Mouse (Mus musculus): ENCODE results near the gene Meaf6. TPM values are rescaled to one million over a fixed set of nuclear protein-coding genes. Genes with fewer than 3 reads are reported as not detected.

Meaf6 gene
- polyA plus RNA-seq, 1 experiment from 2014 or later = 171 TPM

- ATAC-seq = no peak
- no peaks in the 10 kb centered on the region for H3K9me3 ChIP-seq
- no peaks in the 10 kb centered on the region for H3K36me3 ChIP-seq
- H3K9ac ChIP-seq (replicated peaks) = no peak overlapping the region
- H3K27ac ChIP-seq = no peak overlapping the region
- H3K4me3 ChIP-seq (replicated peaks) = no peak overlapping the region
- no peak overlapping the region for H3K4me2 ChIP-seq (replicated peaks)
- WGBS = 93% methylated on average over 6 of the region's 6 CpGs
- H3K4me1 ChIP-seq (replicated peaks) = peaks cover 4% of the 10 kb centered on the region; the same call in 1 of the 2 replicates
- H3K27me3 ChIP-seq = no peaks in the 10 kb centered on the region
Measured at GRCm38 (mm10) chr4:125152469-125152868, 67.5 kb downstream of the Meaf6 start.

GRCm38 (mm10) chr4:125153659-125154241, 68.8 kb downstream of the Meaf6 start:
- Histone ChIP-seq H3K9ac (replicated peaks) (no peak overlapping the region), H3K36me3 (no peaks in the 10 kb centered on the region), H3K4me1 (replicated peaks) (peaks cover 8% of the 10 kb centered on the region), H3K4me2 (replicated peaks) (no peak overlapping the region), H3K27ac (no peak overlapping the region), H3K27me3 (no peaks in the 10 kb centered on the region), H3K9me3 (no peaks in the 10 kb centered on the region), H3K4me3 (replicated peaks) (no peak overlapping the region)
- ATAC-seq = no peak
- WGBS = 69% methylated on average over 4 of the region's 4 CpGs

GRCm38 (mm10) chr4:125155646-125156045, 70.7 kb downstream of the Meaf6 start:
- Histone ChIP-seq H3K9ac (replicated peaks) (no peak overlapping the region), H3K9me3 (no peaks in the 10 kb centered on the region), H3K4me2 (replicated peaks) (no peak overlapping the region), H3K27me3 (no peaks in the 10 kb centered on the region), H3K4me3 (replicated peaks) (no peak overlapping the region), H3K4me1 (replicated peaks) (peaks cover 9% of the 10 kb centered on the region), H3K27ac (no peak overlapping the region), H3K36me3 (no peaks in the 10 kb centered on the region)
- 87% methylated on average over 5 of the region's 5 CpGs for WGBS
- no peak for ATAC-seq

- no peaks in the 10 kb centered on the region for H3K27me3 ChIP-seq
- H3K4me2 ChIP-seq (replicated peaks) = no peak overlapping the region
- no peak overlapping the region for H3K27ac ChIP-seq
- no peak overlapping the region for H3K4me3 ChIP-seq (replicated peaks)
- no peaks in the 10 kb centered on the region for H3K9me3 ChIP-seq
- 88% methylated on average over 3 of the region's 3 CpGs for WGBS
- H3K36me3 ChIP-seq = no peaks in the 10 kb centered on the region
- peaks cover 18% of the 10 kb centered on the region for H3K4me1 ChIP-seq (replicated peaks)
- H3K9ac ChIP-seq (replicated peaks) = no peak overlapping the region
- ATAC-seq = no peak
Measured at GRCm38 (mm10) chr4:125157322-125157721, 72.4 kb downstream of the Meaf6 start.

- H3K4me2 ChIP-seq (replicated peaks) = no peak overlapping the region
- no peaks in the 10 kb centered on the region for H3K27me3 ChIP-seq
- no peaks in the 10 kb centered on the region for H3K9me3 ChIP-seq
- H3K36me3 ChIP-seq = no peaks in the 10 kb centered on the region
- H3K4me1 ChIP-seq (replicated peaks) = peaks cover 18% of the 10 kb centered on the region
- ATAC-seq = no peak
- H3K27ac ChIP-seq = no peak overlapping the region
- 75% methylated on average over 2 of the region's 2 CpGs for WGBS
- H3K9ac ChIP-seq (replicated peaks) = no peak overlapping the region
- no peak overlapping the region for H3K4me3 ChIP-seq (replicated peaks)
Measured at GRCm38 (mm10) chr4:125158081-125158480, 73.1 kb downstream of the Meaf6 start.

GRCm38 (mm10) chr4:125158581-125159317, 73.8 kb downstream of the Meaf6 start:
- ATAC-seq = no peak
- Histone ChIP-seq H3K4me3 (replicated peaks) (no peak overlapping the region), H3K27me3 (no peaks in the 10 kb centered on the region), H3K9ac (replicated peaks) (no peak overlapping the region), H3K4me2 (replicated peaks) (no peak overlapping the region), H3K27ac (no peak overlapping the region), H3K9me3 (no peaks in the 10 kb centered on the region), H3K4me1 (replicated peaks) (peaks cover 18% of the 10 kb centered on the region), H3K36me3 (no peaks in the 10 kb centered on the region)
- 49% methylated on average over 20 of the region's 20 CpGs for WGBS

- no peak overlapping the region for H3K4me3 ChIP-seq (replicated peaks)
- peak overlapping the region; percentile 32 for H3K4me2 ChIP-seq (replicated peaks)
- H3K27me3 ChIP-seq = no peaks in the 10 kb centered on the region
- WGBS = 6% methylated on average over 19 of the region's 19 CpGs
- H3K9me3 ChIP-seq = no peaks in the 10 kb centered on the region
- no peak overlapping the region for H3K9ac ChIP-seq (replicated peaks)
- peak; percentile 83 for ATAC-seq
- no peak overlapping the region for H3K27ac ChIP-seq
- peaks cover 18% of the 10 kb centered on the region for H3K4me1 ChIP-seq (replicated peaks)
- H3K36me3 ChIP-seq = no peaks in the 10 kb centered on the region
Measured at GRCm38 (mm10) chr4:125160320-125160950, 75.5 kb downstream of the Meaf6 start.

GRCm38 (mm10) chr4:125160951-125161331, 76.0 kb downstream of the Meaf6 start:
- Histone ChIP-seq H3K27me3 (no peaks in the 10 kb centered on the region), H3K4me1 (replicated peaks) (peaks cover 18% of the 10 kb centered on the region), H3K4me3 (replicated peaks) (no peak overlapping the region), H3K9ac (replicated peaks) (no peak overlapping the region), H3K27ac (no peak overlapping the region), H3K4me2 (replicated peaks) (no peak overlapping the region), H3K36me3 (no peaks in the 10 kb centered on the region), H3K9me3 (no peaks in the 10 kb centered on the region)
- WGBS = 62% methylated on average over 10 of the region's 10 CpGs
- ATAC-seq = peak; percentile 29; the same call in 1 of the 2 replicates

- no peak overlapping the region for H3K4me3 ChIP-seq (replicated peaks)
- H3K36me3 ChIP-seq = no peaks in the 10 kb centered on the region
- no peaks in the 10 kb centered on the region for H3K9me3 ChIP-seq
- no peak overlapping the region for H3K4me2 ChIP-seq (replicated peaks)
- ATAC-seq = no peak; the same call in 1 of the 2 replicates
- peaks cover 18% of the 10 kb centered on the region for H3K4me1 ChIP-seq (replicated peaks)
- no peak overlapping the region for H3K9ac ChIP-seq (replicated peaks)
- no peaks in the 10 kb centered on the region for H3K27me3 ChIP-seq
- WGBS = 26% methylated on average over 8 of the region's 8 CpGs
- no peak overlapping the region for H3K27ac ChIP-seq
Measured at GRCm38 (mm10) chr4:125161392-125161791, 76.5 kb downstream of the Meaf6 start.

- Histone ChIP-seq H3K4me1 (replicated peaks) (peaks cover 18% of the 10 kb centered on the region), H3K27me3 (no peaks in the 10 kb centered on the region), H3K27ac (no peak overlapping the region), H3K9ac (replicated peaks) (no peak overlapping the region), H3K4me2 (replicated peaks) (no peak overlapping the region), H3K36me3 (no peaks in the 10 kb centered on the region), H3K4me3 (replicated peaks) (no peak overlapping the region), H3K9me3 (no peaks in the 10 kb centered on the region)
- no peak for ATAC-seq
- WGBS = 60% methylated on average over 7 of the region's 7 CpGs
Measured at GRCm38 (mm10) chr4:125162701-125163100, 77.8 kb downstream of the Meaf6 start.

Data from midbrain, embryonic 13.5 days (tissue).